Mouse (Mus musculus) gonadal fat pad, adult 2 months (tissue): ENCODE measurements at regions not wholly inside any gene's neighbourhood (a gene's known extent, or its start where the extent isn't known, plus 50 kb on each side); places are given as distances from the start of the nearest gene placed in this dataset.

Experiments
- DNase-seq: peaks from one replicate; pipeline ENCODE4 v3.0.0-alpha.2; 2012; ENCODE audit warnings: low read depth

- no peak for DNase-seq
These were observed 573.2 kb downstream of the Bnc2 start for GRCm38 (mm10) chr4:84101923-84102322.

- no peak for DNase-seq
These were observed 572.3 kb downstream of the Bnc2 start for GRCm38 (mm10) chr4:84102736-84103135.

GRCm38 (mm10) chr4:84108592-84108991 lies 566.5 kb downstream of the Bnc2 start:
- DNase-seq: no peak

- no peak for DNase-seq
These were observed 565.1 kb downstream of the Bnc2 start for GRCm38 (mm10) chr4:84109771-84110503.

GRCm38 (mm10) chr4:84114162-84115040 lies 560.7 kb downstream of the Bnc2 start:
- no peak for DNase-seq

GRCm38 (mm10) chr4:84118284-84118919 lies 556.7 kb downstream of the Bnc2 start:
- DNase-seq: no peak

- no peak for DNase-seq
These were observed 555.5 kb downstream of the Bnc2 start for GRCm38 (mm10) chr4:84119616-84120015.

GRCm38 (mm10) chr4:84120330-84120729 lies 554.7 kb downstream of the Bnc2 start:
- DNase-seq: no peak

- DNase-seq: no peak
These were observed 553.6 kb downstream of the Bnc2 start for GRCm38 (mm10) chr4:84121442-84121841.

- no peak for DNase-seq
These were observed 548.7 kb downstream of the Bnc2 start for GRCm38 (mm10) chr4:84126400-84126799.

- DNase-seq: no peak
These were observed 547.7 kb downstream of the Bnc2 start for GRCm38 (mm10) chr4:84127380-84127779.

- no peak for DNase-seq
These were observed 544.1 kb downstream of the Bnc2 start for GRCm38 (mm10) chr4:84130840-84131547.

- DNase-seq: no peak
These were observed 539.3 kb downstream of the Bnc2 start for GRCm38 (mm10) chr4:84135740-84136139.

GRCm38 (mm10) chr4:84137171-84137919 lies 537.7 kb downstream of the Bnc2 start:
- DNase-seq: no peak

- no peak for DNase-seq
These were observed 525.7 kb downstream of the Bnc2 start for GRCm38 (mm10) chr4:84149149-84150050.

GRCm38 (mm10) chr4:84150698-84151097 lies 524.4 kb downstream of the Bnc2 start:
- no peak for DNase-seq

GRCm38 (mm10) chr4:84151247-84151646 lies 523.8 kb downstream of the Bnc2 start:
- no peak for DNase-seq

GRCm38 (mm10) chr4:84151971-84152450 lies 523.1 kb downstream of the Bnc2 start:
- no peak for DNase-seq

GRCm38 (mm10) chr4:84153571-84153970 lies 521.5 kb downstream of the Bnc2 start:
- no peak for DNase-seq
